Mouse (Mus musculus) erythroblast, embryonic 14.5 days (primary cell): Measurements from ENCODE around the gene Sycp2. TPM values are rescaled to one million over a fixed set of nuclear protein-coding genes. Genes with fewer than 3 reads are reported as not detected.

ENCODE experiments used
- H3K27me3 ChIP-seq: 2 replicates; pipeline ENCODE4 v1.6.1; 2012; ENCODE audit warnings: inconsistent platforms; ENCODE audit not compliant: control insufficient read depth
- H3K36me3 ChIP-seq: 2 replicates; pipeline ENCODE4 v1.6.1; 2012; ENCODE audit warnings: mild to moderate bottlenecking, inconsistent platforms; ENCODE audit not compliant: control insufficient read depth
- H3K4me1 ChIP-seq: 2 replicates; pipeline ENCODE4 v1.6.1; 2012; ENCODE audit warnings: inconsistent platforms; ENCODE audit not compliant: control insufficient read depth
- H3K4me3 ChIP-seq: replicated peaks from 2 replicates; pipeline ENCODE3; 2012; ENCODE audit warnings: moderate library complexity, mild to moderate bottlenecking, inconsistent platforms
- H3K9me3 ChIP-seq: 2 replicates; pipeline ENCODE4 v1.6.1; 2012; ENCODE audit warnings: low read length, inconsistent platforms, mixed read lengths; ENCODE audit not compliant: control insufficient read depth
- GATA1 ChIP-seq: IDR thresholded peaks from 2 replicates; pipeline ENCODE4 v1.6.1; 2012; ENCODE audit warnings: low read length, inconsistent platforms, mixed read lengths
- TAL1 ChIP-seq: IDR thresholded peaks from 3 replicates; pipeline ENCODE4 v1.6.1; 2012; ENCODE audit warnings: low read length, inconsistent platforms, mixed read lengths
- polyA plus RNA-seq: library from polyadenylated mRNA; stranded (reverse); fragments of >175 nt; gene quantifications from 2 replicates; pipeline ENCODE4 v1.2.3, GENCODE M21; 2012

Gene Sycp2
- polyA plus RNA-seq, 1 experiment = not detected

- H3K4me3 ChIP-seq = no peak overlapping the region
- no peaks in the 10 kb centered on the region for H3K36me3 ChIP-seq
- no peaks in the 10 kb centered on the region for H3K4me1 ChIP-seq
- no peaks in the 10 kb centered on the region for H3K27me3 ChIP-seq
- no peaks in the 10 kb centered on the region for H3K9me3 ChIP-seq
- TF ChIP-seq GATA1 = no peak
- no peak for TF ChIP-seq TAL1
Measured at GRCm38 (mm10) chr2:178321271-178321670, 86.2 kb downstream of the Sycp2 start.

- Histone ChIP-seq H3K4me3 (no peak overlapping the region), H3K4me1 (no peaks in the 10 kb centered on the region), H3K36me3 (no peaks in the 10 kb centered on the region), H3K9me3 (no peaks in the 10 kb centered on the region), H3K27me3 (no peaks in the 10 kb centered on the region)
- TF ChIP-seq TAL1 (no peak), GATA1 (no peak)
Measured at GRCm38 (mm10) chr2:178319766-178320165, 87.7 kb downstream of the Sycp2 start.

DNA sequence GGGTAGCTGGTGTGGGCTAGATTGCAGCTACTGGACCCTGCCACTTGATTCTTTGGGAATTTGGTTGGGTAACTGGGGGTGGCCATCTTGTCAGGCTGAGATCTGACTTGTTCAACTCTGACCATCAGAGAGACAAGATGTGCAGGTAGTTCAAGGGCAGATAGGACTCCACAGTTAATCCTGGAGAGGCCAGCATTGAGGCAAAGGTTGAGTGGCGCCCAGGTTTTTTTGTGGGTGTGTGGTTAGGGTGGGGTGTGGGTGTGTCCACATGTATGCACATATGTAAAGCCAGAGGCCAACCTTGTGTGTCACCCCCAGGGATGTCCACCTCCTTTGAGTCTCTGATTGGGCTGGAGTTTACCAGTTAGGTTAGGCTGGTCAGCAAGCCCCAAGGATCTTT lies 91.2 kb downstream of the Sycp2 start:
- no peaks in the 10 kb centered on the region for H3K9me3 ChIP-seq

DNA sequence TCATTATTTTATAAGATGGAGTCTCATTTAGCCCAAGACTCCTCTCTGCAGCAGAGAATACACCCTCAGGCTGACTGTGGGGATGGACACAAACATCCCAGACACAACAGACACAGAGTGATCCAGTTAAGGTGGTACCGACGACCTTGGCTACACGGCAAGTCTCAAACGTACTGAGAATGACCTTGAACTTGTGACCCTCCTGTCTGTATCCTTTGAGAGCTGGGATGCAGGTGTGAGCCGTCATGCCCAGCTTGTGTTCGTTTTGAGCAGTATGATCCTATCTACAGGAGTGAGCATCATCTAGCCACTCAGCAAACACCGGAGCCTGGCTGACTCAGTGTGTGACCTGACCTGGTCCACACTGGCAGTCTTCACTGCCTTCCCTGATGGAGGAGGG lies 93.9 kb downstream of the Sycp2 start:
- H3K36me3 ChIP-seq = no peaks in the 10 kb centered on the region
- no peak overlapping the region for H3K4me3 ChIP-seq
- H3K27me3 ChIP-seq = no peaks in the 10 kb centered on the region
- no peaks in the 10 kb centered on the region for H3K4me1 ChIP-seq
- no peaks in the 10 kb centered on the region; the same call in 1 of the 2 replicates for H3K9me3 ChIP-seq
- no peak for TF ChIP-seq TAL1
- no peak for TF ChIP-seq GATA1

More for the DNA sequence above, 91.2 kb downstream of the Sycp2 start:
- TF ChIP-seq GATA1 = no peak
- TF ChIP-seq TAL1 = no peak
- H3K36me3 ChIP-seq = no peaks in the 10 kb centered on the region
- no peaks in the 10 kb centered on the region for H3K4me1 ChIP-seq
- no peak overlapping the region for H3K4me3 ChIP-seq
- H3K27me3 ChIP-seq = no peaks in the 10 kb centered on the region

DNA sequence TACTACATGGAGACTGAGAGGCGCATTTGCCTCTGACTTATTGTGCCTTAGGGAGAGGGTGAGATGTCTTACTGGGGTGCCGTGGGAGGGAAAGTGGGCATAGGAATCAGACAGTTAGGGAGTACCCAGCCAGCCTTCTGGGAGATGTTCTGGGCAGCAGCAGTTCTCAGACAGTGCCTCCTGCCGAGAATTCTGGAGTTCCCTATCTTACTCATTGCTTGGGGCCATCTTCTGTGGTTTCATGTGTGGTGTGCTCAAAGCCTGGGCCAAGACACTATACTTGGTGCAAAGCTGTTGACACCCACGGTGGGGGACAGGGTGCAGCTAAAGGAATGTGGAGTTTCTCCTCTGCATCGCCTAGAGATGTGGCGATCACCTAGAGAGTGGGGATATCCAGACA lies 102.8 kb downstream of the Sycp2 start:
- no peaks in the 10 kb centered on the region for H3K4me1 ChIP-seq
- H3K27me3 ChIP-seq = no peaks in the 10 kb centered on the region
- peaks cover 17% of the 10 kb centered on the region for H3K9me3 ChIP-seq
- H3K4me3 ChIP-seq = no peak overlapping the region
- TF ChIP-seq GATA1 (no peak), TAL1 (no peak)
- no peaks in the 10 kb centered on the region for H3K36me3 ChIP-seq

- Histone ChIP-seq H3K4me1 (no peaks in the 10 kb centered on the region), H3K4me3 (no peak overlapping the region), H3K9me3 (peaks cover 17% of the 10 kb centered on the region), H3K27me3 (no peaks in the 10 kb centered on the region), H3K36me3 (no peaks in the 10 kb centered on the region)
- TF ChIP-seq GATA1 (no peak), TAL1 (no peak)
Measured at GRCm38 (mm10) chr2:178304188-178304529, 103.3 kb downstream of the Sycp2 start.

- no peaks in the 10 kb centered on the region for H3K4me1 ChIP-seq
Measured at GRCm38 (mm10) chr2:178303453-178304187, 103.9 kb downstream of the Sycp2 start.

More at GRCm38 (mm10) chr2:178303453-178304187, 103.9 kb downstream of the Sycp2 start:
- Histone ChIP-seq H3K27me3 (no peaks in the 10 kb centered on the region), H3K9me3 (peaks cover 17% of the 10 kb centered on the region), H3K4me3 (no peak overlapping the region), H3K36me3 (no peaks in the 10 kb centered on the region)
- TF ChIP-seq GATA1 (no peak), TAL1 (no peak)

Other genes starting within 250 kb of the Sycp2 start
- 0.01 TPM in 1 of 2 replicates, not detected in the other for gene Ppp1r3d, start 6.8 kb upstream of the Sycp2 start, polyA plus RNA-seq
- not detected in 2 replicates for gene Fam217b, start 6.8 kb upstream of the Sycp2 start, polyA plus RNA-seq
- not detected in 2 replicates for gene Cdh26, start 22.8 kb upstream of the Sycp2 start, polyA plus RNA-seq